Mouse (Mus musculus): ENCODE measurements at regions not wholly inside any gene's neighbourhood (a gene's known extent, or its start where the extent isn't known, plus 50 kb on each side); places are given as distances from the start of the nearest gene placed in this dataset.

GRCm38 (mm10) chr8:8367282-8367871 lies 293.7 kb downstream of the Efnb2 start:
- no peak overlapping the region for H3K9ac ChIP-seq (ENCODE audit: low read depth, low read length, severe bottlenecking)
- no peak for ATAC-seq (ENCODE audit: low FRiP score, low read depth)
- DNase-seq (ENCODE audit: low spot score) = no peak
- 98% methylated on average over 4 of the region's 4 CpGs for WGBS
- no peaks in the 10 kb centered on the region for H3K36me3 ChIP-seq (ENCODE audit: control insufficient read depth, insufficient read depth, low read length)
- no peaks in the 10 kb centered on the region for H3K4me1 ChIP-seq (ENCODE audit: control insufficient read depth, insufficient read depth, low read length)
- TF ChIP-seq POLR2A (IDR thresholded peaks at IDR 0.05; ENCODE audit: borderline replicate concordance, extremely low read depth, insufficient read depth, insufficient read length) = no peak
- H3K27me3 ChIP-seq (ENCODE audit: control insufficient read depth, insufficient read depth, low read length) = no peaks in the 10 kb centered on the region
- H3K9me3 ChIP-seq (ENCODE audit: control insufficient read depth, low read length) = no peaks in the 10 kb centered on the region
- no peak overlapping the region for H3K4me2 ChIP-seq (replicated peaks; ENCODE audit: low read depth, low read length, severe bottlenecking)
- no peak overlapping the region for H3K27ac ChIP-seq (replicated peaks; ENCODE audit: low read depth, low read length)
- H3K4me3 ChIP-seq (replicated peaks; ENCODE audit: low read length) = no peak overlapping the region

GRCm38 (mm10) chr8:8361941-8362537 lies 299.0 kb downstream of the Efnb2 start:
- Histone ChIP-seq H3K27ac (replicated peaks; ENCODE audit: low read depth, low read length) (no peak overlapping the region), H3K9me3 (ENCODE audit: control insufficient read depth, low read length) (no peaks in the 10 kb centered on the region), H3K4me1 (ENCODE audit: control insufficient read depth, insufficient read depth, low read length) (no peaks in the 10 kb centered on the region), H3K4me2 (replicated peaks; ENCODE audit: low read depth, low read length, severe bottlenecking) (no peak overlapping the region), H3K9ac (ENCODE audit: low read depth, low read length, severe bottlenecking) (no peak overlapping the region), H3K36me3 (ENCODE audit: control insufficient read depth, insufficient read depth, low read length) (no peaks in the 10 kb centered on the region), H3K27me3 (ENCODE audit: control insufficient read depth, insufficient read depth, low read length) (no peaks in the 10 kb centered on the region), H3K4me3 (replicated peaks; ENCODE audit: low read length) (no peak overlapping the region)
- TF ChIP-seq POLR2A (IDR thresholded peaks at IDR 0.05; ENCODE audit: borderline replicate concordance, extremely low read depth, insufficient read depth, insufficient read length) = no peak
- no peak for DNase-seq (ENCODE audit: low spot score)
- no peak for ATAC-seq (ENCODE audit: low FRiP score, low read depth)
- 90% methylated on average over 7 of the region's 7 CpGs for WGBS

GRCm38 (mm10) chr8:8360586-8360985 lies 300.5 kb downstream of the Efnb2 start:
- no peak for TF ChIP-seq POLR2A (IDR thresholded peaks at IDR 0.05; ENCODE audit: borderline replicate concordance, extremely low read depth, insufficient read depth, insufficient read length)
- H3K27me3 ChIP-seq (ENCODE audit: control insufficient read depth, insufficient read depth, low read length) = no peaks in the 10 kb centered on the region
- H3K4me1 ChIP-seq (ENCODE audit: control insufficient read depth, insufficient read depth, low read length) = no peaks in the 10 kb centered on the region
- no peak overlapping the region for H3K9ac ChIP-seq (ENCODE audit: low read depth, low read length, severe bottlenecking)
- H3K36me3 ChIP-seq (ENCODE audit: control insufficient read depth, insufficient read depth, low read length) = no peaks in the 10 kb centered on the region
- no peaks in the 10 kb centered on the region for H3K9me3 ChIP-seq (ENCODE audit: control insufficient read depth, low read length)
- no peak for DNase-seq (ENCODE audit: low spot score)
- no peak overlapping the region for H3K27ac ChIP-seq (replicated peaks; ENCODE audit: low read depth, low read length)
- no peak overlapping the region for H3K4me2 ChIP-seq (replicated peaks; ENCODE audit: low read depth, low read length, severe bottlenecking)
- H3K4me3 ChIP-seq (replicated peaks; ENCODE audit: low read length) = no peak overlapping the region
- ATAC-seq (ENCODE audit: low FRiP score, low read depth) = no peak

- Histone ChIP-seq H3K27ac (replicated peaks; ENCODE audit: low read depth, low read length) (no peak overlapping the region), H3K9ac (ENCODE audit: low read depth, low read length, severe bottlenecking) (no peak overlapping the region), H3K9me3 (ENCODE audit: control insufficient read depth, low read length) (no peaks in the 10 kb centered on the region), H3K27me3 (ENCODE audit: control insufficient read depth, insufficient read depth, low read length) (no peaks in the 10 kb centered on the region), H3K4me1 (ENCODE audit: control insufficient read depth, insufficient read depth, low read length) (peaks cover 7% of the 10 kb centered on the region; the same call in 1 of the 2 replicates), H3K4me3 (replicated peaks; ENCODE audit: low read length) (no peak overlapping the region), H3K36me3 (ENCODE audit: control insufficient read depth, insufficient read depth, low read length) (no peaks in the 10 kb centered on the region), H3K4me2 (replicated peaks; ENCODE audit: low read depth, low read length, severe bottlenecking) (no peak overlapping the region)
- no peak for ATAC-seq (ENCODE audit: low FRiP score, low read depth)
- DNase-seq (ENCODE audit: low spot score) = no peak
- TF ChIP-seq POLR2A (IDR thresholded peaks at IDR 0.05; ENCODE audit: borderline replicate concordance, extremely low read depth, insufficient read depth, insufficient read length) = no peak
- 85% methylated on average over 4 of the region's 4 CpGs for WGBS
Measured at GRCm38 (mm10) chr8:8354977-8355376, 306.1 kb downstream of the Efnb2 start.

GRCm38 (mm10) chr8:8344661-8345060 lies 316.4 kb downstream of the Efnb2 start:
- no peak overlapping the region for H3K9ac ChIP-seq (ENCODE audit: low read depth, low read length, severe bottlenecking)

More at GRCm38 (mm10) chr8:8344661-8345060, 316.4 kb downstream of the Efnb2 start:
- Histone ChIP-seq H3K4me2 (replicated peaks; ENCODE audit: low read depth, low read length, severe bottlenecking) (no peak overlapping the region), H3K9me3 (ENCODE audit: control insufficient read depth, low read length) (no peaks in the 10 kb centered on the region), H3K4me3 (replicated peaks; ENCODE audit: low read length) (no peak overlapping the region), H3K27me3 (ENCODE audit: control insufficient read depth, insufficient read depth, low read length) (no peaks in the 10 kb centered on the region), H3K4me1 (ENCODE audit: control insufficient read depth, insufficient read depth, low read length) (no peaks in the 10 kb centered on the region), H3K27ac (replicated peaks; ENCODE audit: low read depth, low read length) (no peak overlapping the region), H3K36me3 (ENCODE audit: control insufficient read depth, insufficient read depth, low read length) (no peaks in the 10 kb centered on the region)
- no peak for TF ChIP-seq POLR2A (IDR thresholded peaks at IDR 0.05; ENCODE audit: borderline replicate concordance, extremely low read depth, insufficient read depth, insufficient read length)
- 42% methylated on average over 2 of the region's 2 CpGs for WGBS
- DNase-seq (ENCODE audit: low spot score) (no peak), ATAC-seq (ENCODE audit: low FRiP score, low read depth) (no peak)

All from limb, embryonic 14.5 days (tissue).